Mouse (Mus musculus): ENCODE data around the gene Cyb5d1.

DNA sequence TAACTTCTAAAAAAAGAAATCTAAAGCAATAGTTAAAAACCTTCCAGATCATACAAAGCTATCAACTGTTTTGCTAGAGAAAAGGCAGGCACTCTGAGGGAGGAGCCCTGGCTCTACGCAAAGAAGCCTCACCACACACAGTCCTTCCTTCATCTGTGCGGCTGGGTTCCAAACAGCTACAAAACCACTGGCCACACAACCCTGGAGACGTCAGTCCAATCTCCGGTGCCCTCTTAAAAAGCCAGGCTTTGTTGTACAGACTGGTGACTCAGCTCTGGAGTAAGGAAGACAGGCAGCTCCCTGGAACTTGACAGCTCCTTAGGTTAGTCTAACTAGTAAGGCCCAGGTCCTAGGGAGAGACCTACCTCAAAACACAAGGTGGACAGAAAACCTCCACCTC is 19.8 kb downstream of the Cyb5d1 start:
- TF ChIP-seq POLR2A (IDR thresholded peaks at IDR 0.05; ENCODE audit: low read depth, low read length), result no peak
- TF ChIP-seq CTCF (IDR thresholded peaks at IDR 0.05; ENCODE audit: extremely low read depth, insufficient read length, insufficient replicate concordance, low read depth, low read length), result no peak
